ENCODE assay signal across 10 mouse cellular contexts in the genomic region with DNA sequence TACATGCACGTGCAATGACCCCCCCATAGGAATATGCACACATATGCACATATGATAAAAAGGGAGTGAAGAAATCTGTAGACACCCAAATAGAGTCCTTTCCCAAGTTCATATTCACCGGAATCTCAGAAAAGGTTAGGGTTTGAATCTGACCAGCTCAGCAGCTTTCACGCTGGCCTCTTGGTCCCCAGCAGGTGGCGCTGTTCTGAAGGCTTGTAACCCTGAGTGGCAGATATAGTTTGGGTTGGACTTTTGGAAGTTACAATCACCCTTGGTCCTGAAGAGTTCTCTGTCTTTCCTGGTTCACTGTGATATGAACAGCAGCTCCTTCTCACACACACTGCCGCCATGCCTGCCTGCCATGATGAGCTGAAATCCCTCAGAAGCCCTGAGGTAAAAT. TPM values are rescaled to one million over a fixed set of nuclear protein-coding genes. Genes with fewer than 3 reads are reported as not detected.
DNase-seq lines count a peak whose midpoint lies in the region; TF ChIP-seq lines count a peak whose summit lies in the region.
"Had no signal": no experiment of that assay in that cellular context is flagged by ENCODE, and none has a peak within 500 bp of the region (broad histone marks: within the 10 kb centered on the region; RNA-seq: fewer than 3 reads in every experiment).

No protein-coding gene starts in this region.

- H3K9me3 ChIP-seq in ES-Bruce4 (replicated peaks; ENCODE audit: control insufficient read depth, insufficient read depth, low read length, poor library complexity, severe bottlenecking), result peaks cover 5% of the 10 kb centered on the region
- H3K9me3 ChIP-seq: liver, embryonic 13.5 days had no signal

- TF ChIP-seq POLR2A in ES-Bruce4 (IDR thresholded peaks at IDR 0.05; ENCODE audit: insufficient read depth, low read length), result no peak
- no peak for TF ChIP-seq POLR2A in bone marrow macrophage, adult 2 months (IDR thresholded peaks at IDR 0.05; ENCODE audit: borderline replicate concordance, low read depth, low read length)

- H3K4me3 ChIP-seq in ES-Bruce4 (ENCODE audit: low read depth, low read length), result no peak overlapping the region
- no peak overlapping the region for H3K4me3 ChIP-seq in bone marrow macrophage, adult 2 months (ENCODE audit: insufficient read depth, low read length)
- H3K4me3 ChIP-seq: liver, embryonic 13.5 days; neural tube, embryonic 13.5 days had no signal

- peak; percentile 23 for DNase-seq in kidney, postnatal 10 days
- DNase-seq in kidney, adult 8-10 months, result no peak
- DNase-seq in mesoderm, embryonic 11.5 days (ENCODE audit: low read depth, low spot score), result peak; percentile 26
- no peak for DNase-seq in layer of hippocampus, adult 18-20 months (ENCODE audit: low spot score in 2 of 2)
- DNase-seq in ovary, adult 18-20 months (ENCODE audit: low spot score), result no peak
- no peak for DNase-seq in adrenal gland, postnatal 25 days
- DNase-seq: liver, embryonic 13.5 days had no signal

- no peak overlapping the region for H3K27ac ChIP-seq in ES-Bruce4 (ENCODE audit: insufficient read depth, low read length)
- H3K27ac ChIP-seq in bone marrow macrophage, adult 2 months (ENCODE audit: insufficient read depth, low read depth, low read length), result no peak overlapping the region
- H3K27ac ChIP-seq: liver, embryonic 13.5 days; neural tube, embryonic 13.5 days had no signal

- no peaks in the 10 kb centered on the region for H3K36me3 ChIP-seq in ES-Bruce4 (ENCODE audit: control insufficient read depth, insufficient read depth, low read length, poor library complexity, severe bottlenecking)
- H3K36me3 ChIP-seq: liver, embryonic 13.5 days; neural tube, embryonic 13.5 days had no signal

- H3K27me3 ChIP-seq in ES-Bruce4 (ENCODE audit: control insufficient read depth, insufficient read depth, low read length, poor library complexity, severe bottlenecking), result no peaks in the 10 kb centered on the region
- H3K27me3 ChIP-seq: liver, embryonic 13.5 days; neural tube, embryonic 13.5 days had no signal

- no peak overlapping the region for H3K9ac ChIP-seq in ES-Bruce4 (ENCODE audit: low read depth, poor library complexity, severe bottlenecking)
- H3K9ac ChIP-seq: liver, embryonic 13.5 days; neural tube, embryonic 13.5 days had no signal

- TF ChIP-seq EP300 in ES-Bruce4 (IDR thresholded peaks at IDR 0.05; ENCODE audit: insufficient read depth, low read depth, low read length), result no peak

- peak; percentile 68 for TF ChIP-seq CTCF in ES-Bruce4 (IDR thresholded peaks at IDR 0.05; ENCODE audit: low read depth, low read length)
- peak; percentile 66 for TF ChIP-seq CTCF in bone marrow macrophage, adult 2 months (IDR thresholded peaks at IDR 0.05; ENCODE audit: low read depth, low read length)

- no peaks in the 10 kb centered on the region for H3K4me1 ChIP-seq in ES-Bruce4 (ENCODE audit: control insufficient read depth, insufficient read depth, low read length)
- peaks cover 4% of the 10 kb centered on the region for H3K4me1 ChIP-seq in bone marrow macrophage, adult 2 months (ENCODE audit: control insufficient read depth, insufficient read depth, low read length)
- H3K4me1 ChIP-seq: liver, embryonic 13.5 days; neural tube, embryonic 13.5 days had no signal

RNA-seq across cellular contexts. Expression of a gene that starts 24.1 kb away (rescaled TPM):
- not detected in 2 replicates for polyA plus RNA-seq in ES-Bruce4 (2011; ENCODE audit: insufficient read depth, insufficient read length, low read depth, missing spikeins)
- polyA plus RNA-seq in bone marrow macrophage, adult 2 months (2012; ENCODE audit: insufficient read depth, insufficient read length, missing spikeins), result 5.7 and 6.1 TPM in 2 replicates
- total RNA-seq in layer of hippocampus, adult 18-20 months (2021), result under 1 TPM; 0.13 to 0.17 TPM
- total RNA-seq in adrenal gland, postnatal 25 days (2021), result 0.30 TPM in 1 of 2 replicates, not detected in the other

Comparison
In these comparisons a context has a peak if more than half of its experiments do, and no peak if none do; other contexts are left out.
1. DNase-seq: peak in kidney, postnatal 10 days (single experiment) and mesoderm, embryonic 11.5 days (single experiment); none in kidney, adult 8-10 months (0 of 2), layer of hippocampus, adult 18-20 months (0 of 2), ovary, adult 18-20 months (single experiment) and adrenal gland, postnatal 25 days (single experiment).